Mouse (Mus musculus): Measurements from ENCODE around the gene Gatm. TPM values are rescaled to one million over a fixed set of nuclear protein-coding genes. Genes with fewer than 3 reads are reported as not detected.

Gene Gatm
- polyA plus RNA-seq, 1 experiment from 2014 or later, result 26.1 TPM

- Histone ChIP-seq H3K4me1 (ENCODE audit: control insufficient read depth, insufficient read depth, low read length) (no peaks in the 10 kb centered on the region), H3K4me3 (ENCODE audit: low read depth, low read length) (no peak overlapping the region), H3K9me3 (replicated peaks; ENCODE audit: control insufficient read depth, low read length) (no peaks in the 10 kb centered on the region), H3K9ac (ENCODE audit: low read length) (no peak overlapping the region), H3K27ac (ENCODE audit: low read depth, low read length) (no peak overlapping the region), H3K27me3 (replicated peaks; ENCODE audit: control insufficient read depth, insufficient read depth, low read length) (no peaks in the 10 kb centered on the region), H3K4me2 (ENCODE audit: low read length) (no peak overlapping the region), H3K36me3 (ENCODE audit: control insufficient read depth, insufficient read depth, low read length) (no peaks in the 10 kb centered on the region)
- WGBS, result 60% methylated on average over 4 of the region's 4 CpGs
- ATAC-seq (no peak), DNase-seq (ENCODE audit: low spot score) (peak; percentile 5)
Observed at GRCm38 (mm10) chr2:122618719-122619118, 7.6 kb upstream of the Gatm start.

GRCm38 (mm10) chr2:122617792-122618191 lies 6.7 kb upstream of the Gatm start:
- DNase-seq (ENCODE audit: low spot score) (no peak), ATAC-seq (no peak)
- H3K4me1 ChIP-seq (ENCODE audit: control insufficient read depth, insufficient read depth, low read length), result no peaks in the 10 kb centered on the region
- no peaks in the 10 kb centered on the region for H3K36me3 ChIP-seq (ENCODE audit: control insufficient read depth, insufficient read depth, low read length)
- H3K27me3 ChIP-seq (replicated peaks; ENCODE audit: control insufficient read depth, insufficient read depth, low read length), result no peaks in the 10 kb centered on the region
- WGBS, result 84% methylated on average over 6 of the region's 6 CpGs
- H3K4me2 ChIP-seq (ENCODE audit: low read length), result no peak overlapping the region
- H3K9me3 ChIP-seq (replicated peaks; ENCODE audit: control insufficient read depth, low read length), result no peaks in the 10 kb centered on the region
- no peak overlapping the region for H3K9ac ChIP-seq (ENCODE audit: low read length)
- H3K27ac ChIP-seq (ENCODE audit: low read depth, low read length), result no peak overlapping the region
- no peak overlapping the region for H3K4me3 ChIP-seq (ENCODE audit: low read depth, low read length)

- Histone ChIP-seq H3K4me3 (ENCODE audit: low read depth, low read length) (no peak overlapping the region), H3K4me2 (ENCODE audit: low read length) (no peak overlapping the region), H3K4me1 (ENCODE audit: control insufficient read depth, insufficient read depth, low read length) (no peaks in the 10 kb centered on the region), H3K36me3 (ENCODE audit: control insufficient read depth, insufficient read depth, low read length) (no peaks in the 10 kb centered on the region), H3K27ac (ENCODE audit: low read depth, low read length) (no peak overlapping the region), H3K9ac (ENCODE audit: low read length) (no peak overlapping the region), H3K9me3 (replicated peaks; ENCODE audit: control insufficient read depth, low read length) (no peaks in the 10 kb centered on the region), H3K27me3 (replicated peaks; ENCODE audit: control insufficient read depth, insufficient read depth, low read length) (no peaks in the 10 kb centered on the region)
- WGBS, result 75% methylated on average over 6 of the region's 6 CpGs
- ATAC-seq, result no peak
- no peak for DNase-seq (ENCODE audit: low spot score)
Observed at GRCm38 (mm10) chr2:122616237-122616636, 5.1 kb upstream of the Gatm start.

GRCm38 (mm10) chr2:122611654-122611973 lies 511 bp upstream of the Gatm start:
- Histone ChIP-seq H3K4me1 (ENCODE audit: control insufficient read depth, insufficient read depth, low read length) (no peaks in the 10 kb centered on the region), H3K9me3 (replicated peaks; ENCODE audit: control insufficient read depth, low read length) (no peaks in the 10 kb centered on the region), H3K9ac (ENCODE audit: low read length) (peak overlapping the region; percentile 76; the same call in 1 of the 2 replicates), H3K27ac (ENCODE audit: low read depth, low read length) (no peak overlapping the region), H3K4me2 (ENCODE audit: low read length) (peak overlapping the region; percentile 82), H3K27me3 (replicated peaks; ENCODE audit: control insufficient read depth, insufficient read depth, low read length) (no peaks in the 10 kb centered on the region), H3K36me3 (ENCODE audit: control insufficient read depth, insufficient read depth, low read length) (no peaks in the 10 kb centered on the region), H3K4me3 (ENCODE audit: low read depth, low read length) (peak overlapping the region; percentile 47)
- DNase-seq (ENCODE audit: low spot score), result no peak
- no peak for ATAC-seq
- 88% methylated on average over 4 of the region's 4 CpGs for WGBS

- H3K4me3 ChIP-seq (ENCODE audit: low read depth, low read length), result no peak overlapping the region
- H3K4me2 ChIP-seq (ENCODE audit: low read length), result no peak overlapping the region
- no peak overlapping the region for H3K9ac ChIP-seq (ENCODE audit: low read length)
- no peaks in the 10 kb centered on the region for H3K27me3 ChIP-seq (replicated peaks; ENCODE audit: control insufficient read depth, insufficient read depth, low read length)
- ATAC-seq (no peak), DNase-seq (ENCODE audit: low spot score) (no peak)
- no peaks in the 10 kb centered on the region for H3K9me3 ChIP-seq (replicated peaks; ENCODE audit: control insufficient read depth, low read length)
- H3K36me3 ChIP-seq (ENCODE audit: control insufficient read depth, insufficient read depth, low read length), result no peaks in the 10 kb centered on the region
- H3K27ac ChIP-seq (ENCODE audit: low read depth, low read length), result no peak overlapping the region
- H3K4me1 ChIP-seq (ENCODE audit: control insufficient read depth, insufficient read depth, low read length), result no peaks in the 10 kb centered on the region
- WGBS, result 83% methylated on average over 9 of the region's 9 CpGs
Observed at GRCm38 (mm10) chr2:122608820-122609219, 2.3 kb downstream of the Gatm start.

- Histone ChIP-seq H3K9ac (ENCODE audit: low read length) (no peak overlapping the region), H3K36me3 (ENCODE audit: control insufficient read depth, insufficient read depth, low read length) (no peaks in the 10 kb centered on the region), H3K27ac (ENCODE audit: low read depth, low read length) (no peak overlapping the region), H3K4me1 (ENCODE audit: control insufficient read depth, insufficient read depth, low read length) (no peaks in the 10 kb centered on the region), H3K4me2 (ENCODE audit: low read length) (no peak overlapping the region), H3K9me3 (replicated peaks; ENCODE audit: control insufficient read depth, low read length) (no peaks in the 10 kb centered on the region), H3K4me3 (ENCODE audit: low read depth, low read length) (no peak overlapping the region), H3K27me3 (replicated peaks; ENCODE audit: control insufficient read depth, insufficient read depth, low read length) (no peaks in the 10 kb centered on the region)
- no peak for DNase-seq (ENCODE audit: low spot score)
- ATAC-seq, result no peak
- WGBS, result 81% methylated on average over 5 of the region's 5 CpGs
Observed at GRCm38 (mm10) chr2:122605829-122606228, 5.3 kb downstream of the Gatm start.

GRCm38 (mm10) chr2:122601354-122601753 lies 9.7 kb downstream of the Gatm start:
- Histone ChIP-seq H3K4me1 (ENCODE audit: control insufficient read depth, insufficient read depth, low read length) (no peaks in the 10 kb centered on the region), H3K9me3 (replicated peaks; ENCODE audit: control insufficient read depth, low read length) (no peaks in the 10 kb centered on the region), H3K9ac (ENCODE audit: low read length) (no peak overlapping the region), H3K4me2 (ENCODE audit: low read length) (no peak overlapping the region), H3K27ac (ENCODE audit: low read depth, low read length) (no peak overlapping the region), H3K27me3 (replicated peaks; ENCODE audit: control insufficient read depth, insufficient read depth, low read length) (no peaks in the 10 kb centered on the region), H3K36me3 (ENCODE audit: control insufficient read depth, insufficient read depth, low read length) (no peaks in the 10 kb centered on the region), H3K4me3 (ENCODE audit: low read depth, low read length) (no peak overlapping the region)
- DNase-seq (ENCODE audit: low spot score) (no peak), ATAC-seq (no peak)
- 76% methylated on average over 2 of the region's 2 CpGs for WGBS

- H3K27me3 ChIP-seq (replicated peaks; ENCODE audit: control insufficient read depth, insufficient read depth, low read length), result no peaks in the 10 kb centered on the region
- DNase-seq (ENCODE audit: low spot score) (no peak), ATAC-seq (no peak)
- H3K9me3 ChIP-seq (replicated peaks; ENCODE audit: control insufficient read depth, low read length), result no peaks in the 10 kb centered on the region
- no peak overlapping the region for H3K27ac ChIP-seq (ENCODE audit: low read depth, low read length)
- no peak overlapping the region for H3K4me2 ChIP-seq (ENCODE audit: low read length)
- no peak overlapping the region for H3K9ac ChIP-seq (ENCODE audit: low read length)
- H3K4me1 ChIP-seq (ENCODE audit: control insufficient read depth, insufficient read depth, low read length), result no peaks in the 10 kb centered on the region
- 76% methylated on average over 2 of the region's 2 CpGs for WGBS
- no peaks in the 10 kb centered on the region for H3K36me3 ChIP-seq (ENCODE audit: control insufficient read depth, insufficient read depth, low read length)
- H3K4me3 ChIP-seq (ENCODE audit: low read depth, low read length), result no peak overlapping the region
Observed at GRCm38 (mm10) chr2:122599736-122600135, 11.4 kb downstream of the Gatm start.

GRCm38 (mm10) chr2:122595461-122595860 lies 15.6 kb downstream of the Gatm start:
- no peak overlapping the region for H3K9ac ChIP-seq (ENCODE audit: low read length)
- H3K9me3 ChIP-seq (replicated peaks; ENCODE audit: control insufficient read depth, low read length), result no peaks in the 10 kb centered on the region
- WGBS, result 95% methylated on average over 16 of the region's 16 CpGs
- no peak overlapping the region for H3K27ac ChIP-seq (ENCODE audit: low read depth, low read length)
- H3K27me3 ChIP-seq (replicated peaks; ENCODE audit: control insufficient read depth, insufficient read depth, low read length), result no peaks in the 10 kb centered on the region
- no peak overlapping the region for H3K4me2 ChIP-seq (ENCODE audit: low read length)
- DNase-seq (ENCODE audit: low spot score) (no peak), ATAC-seq (no peak)
- no peaks in the 10 kb centered on the region for H3K36me3 ChIP-seq (ENCODE audit: control insufficient read depth, insufficient read depth, low read length)
- H3K4me3 ChIP-seq (ENCODE audit: low read depth, low read length), result no peak overlapping the region
- no peaks in the 10 kb centered on the region for H3K4me1 ChIP-seq (ENCODE audit: control insufficient read depth, insufficient read depth, low read length)

- no peaks in the 10 kb centered on the region for H3K27me3 ChIP-seq (replicated peaks; ENCODE audit: control insufficient read depth, insufficient read depth, low read length)
- H3K4me1 ChIP-seq (ENCODE audit: control insufficient read depth, insufficient read depth, low read length), result no peaks in the 10 kb centered on the region
- WGBS, result 75% methylated on average over 2 of the region's 2 CpGs
- no peak for DNase-seq (ENCODE audit: low spot score)
- no peak overlapping the region for H3K9ac ChIP-seq (ENCODE audit: low read length)
- no peaks in the 10 kb centered on the region for H3K36me3 ChIP-seq (ENCODE audit: control insufficient read depth, insufficient read depth, low read length)
- H3K27ac ChIP-seq (ENCODE audit: low read depth, low read length), result no peak overlapping the region
- H3K9me3 ChIP-seq (replicated peaks; ENCODE audit: control insufficient read depth, low read length), result no peaks in the 10 kb centered on the region
- ATAC-seq, result no peak
- H3K4me3 ChIP-seq (ENCODE audit: low read depth, low read length), result no peak overlapping the region
- H3K4me2 ChIP-seq (ENCODE audit: low read length), result no peak overlapping the region
Observed at GRCm38 (mm10) chr2:122591213-122591612, 19.9 kb downstream of the Gatm start.
